Mouse (Mus musculus): ENCODE measurements around the gene Selenoh. TPM values are rescaled to one million over a fixed set of nuclear protein-coding genes. Genes with fewer than 3 reads are reported as not detected.

Gene Selenoh
- polyA plus RNA-seq, 1 experiment = 495 TPM

GRCm38 (mm10) chr2:84647051-84647568 is 23.5 kb downstream of the Selenoh start:
- TF ChIP-seq GATA1 (IDR thresholded peaks at IDR 0.05; ENCODE audit: low read length) = no peak

DNA sequence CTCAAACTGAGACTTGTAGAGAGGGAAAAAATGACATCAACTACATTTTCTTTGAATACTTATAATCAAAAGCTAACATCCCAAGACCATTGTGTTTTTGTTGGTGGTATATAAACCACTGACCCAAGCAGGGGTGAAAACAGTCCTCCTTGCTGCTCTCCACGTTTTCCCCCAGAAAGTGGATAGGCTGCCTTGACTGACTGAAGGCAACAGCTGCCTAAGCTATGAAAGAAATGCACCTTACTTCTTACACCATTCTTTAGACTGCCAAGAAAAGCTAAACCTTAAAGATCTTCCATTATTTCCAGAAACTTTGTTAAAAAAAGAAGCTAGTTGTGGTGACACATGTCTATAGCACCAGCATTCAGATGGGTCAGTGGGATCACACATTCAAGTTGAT is 24.4 kb downstream of the Selenoh start:
- TF ChIP-seq GATA1 (IDR thresholded peaks at IDR 0.05; ENCODE audit: low read length) = no peak

DNA sequence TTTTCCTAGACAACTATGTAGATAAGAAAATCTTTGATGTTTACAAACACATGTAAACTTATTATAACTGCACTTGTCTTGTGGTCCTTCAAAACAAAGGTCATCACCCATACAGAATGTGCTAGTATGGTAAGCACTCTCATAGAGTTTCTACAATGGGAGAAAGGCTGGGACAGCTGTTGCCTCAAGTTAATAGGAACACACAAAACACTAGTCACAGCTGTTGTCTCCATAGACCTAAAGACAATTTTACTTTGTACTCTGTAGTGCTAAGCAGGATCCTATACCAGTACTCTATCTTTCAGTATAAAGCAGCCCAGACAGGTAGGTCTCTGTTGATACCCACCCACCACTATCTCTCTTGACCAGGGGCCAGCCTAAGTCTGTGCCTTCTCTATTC is 29.7 kb downstream of the Selenoh start:
- TF ChIP-seq GATA1 (IDR thresholded peaks at IDR 0.05; ENCODE audit: low read length) = no peak

DNA sequence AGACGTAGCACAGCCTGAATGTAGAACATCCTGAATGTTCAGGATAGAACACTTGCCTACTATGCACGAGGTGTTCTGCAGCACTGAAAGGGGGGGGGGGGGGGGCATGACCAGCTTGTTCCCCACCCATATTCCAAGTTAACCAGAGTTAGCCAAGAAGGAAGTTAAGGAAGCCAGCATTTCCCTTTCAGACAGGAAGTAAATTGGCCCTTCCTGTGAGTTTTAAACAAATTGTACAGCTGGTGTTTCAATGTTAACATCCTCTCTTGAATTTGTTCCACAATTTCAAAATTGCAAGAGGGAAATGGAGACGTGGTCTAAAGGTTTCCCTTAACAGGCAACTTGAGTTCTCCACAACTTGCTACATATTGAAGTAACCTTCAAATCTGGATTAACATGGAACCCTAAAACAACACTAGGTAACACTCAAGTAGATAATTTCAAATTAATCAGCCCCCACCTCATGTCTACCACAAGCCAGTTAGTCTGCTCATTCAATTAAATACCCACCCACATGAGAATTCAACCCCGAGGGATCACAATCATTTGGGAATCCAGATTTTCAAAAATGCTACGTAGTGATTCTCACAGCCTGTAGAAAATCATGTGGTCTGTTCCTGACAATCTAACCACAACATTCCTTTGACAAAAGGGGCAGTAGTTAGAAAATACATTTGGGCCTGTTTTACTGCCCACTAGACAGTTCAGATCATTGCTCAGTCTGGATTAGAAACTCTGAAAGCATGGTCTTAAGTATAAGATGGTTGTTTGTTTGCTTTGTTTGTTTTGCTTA is 31.9 kb downstream of the Selenoh start:
- TF ChIP-seq GATA1 (IDR thresholded peaks at IDR 0.05; ENCODE audit: low read length) = no peak

GRCm38 (mm10) chr2:84637452-84638165 is 33.0 kb downstream of the Selenoh start:
- TF ChIP-seq GATA1 (IDR thresholded peaks at IDR 0.05; ENCODE audit: low read length) = no peak

- TF ChIP-seq GATA1 (IDR thresholded peaks at IDR 0.05; ENCODE audit: low read length) = no peak
These were observed 34.3 kb downstream of the Selenoh start for GRCm38 (mm10) chr2:84636231-84636741.

GRCm38 (mm10) chr2:84635611-84636010 is 35.0 kb downstream of the Selenoh start:
- TF ChIP-seq GATA1 (IDR thresholded peaks at IDR 0.05; ENCODE audit: low read length) = no peak

- TF ChIP-seq GATA1 (IDR thresholded peaks at IDR 0.05; ENCODE audit: low read length) = no peak
These were observed 35.6 kb downstream of the Selenoh start for GRCm38 (mm10) chr2:84634934-84635482.

DNA sequence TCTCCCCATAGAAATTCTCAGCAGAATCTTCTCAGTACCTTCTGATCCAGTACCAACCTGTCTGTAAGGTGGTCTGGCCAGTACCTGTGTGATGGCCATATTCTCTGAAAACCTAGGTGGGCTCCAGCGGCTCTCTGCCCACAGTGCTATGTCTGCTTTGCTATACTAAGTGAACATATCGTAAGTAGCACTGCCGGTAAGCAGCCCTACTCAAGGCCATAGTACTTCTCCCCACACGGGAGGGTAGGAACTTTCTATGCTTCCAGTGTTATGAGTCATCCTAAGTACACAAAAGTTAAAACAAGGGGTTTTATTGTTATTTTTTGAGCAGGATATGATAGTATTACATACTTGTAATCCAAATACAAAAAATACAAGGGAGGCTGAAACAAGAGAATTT is 36.6 kb downstream of the Selenoh start:
- no peak for TF ChIP-seq GATA1 (IDR thresholded peaks at IDR 0.05; ENCODE audit: low read length)

GRCm38 (mm10) chr2:84632999-84633398 is 37.6 kb downstream of the Selenoh start:
- no peak for TF ChIP-seq GATA1 (IDR thresholded peaks at IDR 0.05; ENCODE audit: low read length)

DNA sequence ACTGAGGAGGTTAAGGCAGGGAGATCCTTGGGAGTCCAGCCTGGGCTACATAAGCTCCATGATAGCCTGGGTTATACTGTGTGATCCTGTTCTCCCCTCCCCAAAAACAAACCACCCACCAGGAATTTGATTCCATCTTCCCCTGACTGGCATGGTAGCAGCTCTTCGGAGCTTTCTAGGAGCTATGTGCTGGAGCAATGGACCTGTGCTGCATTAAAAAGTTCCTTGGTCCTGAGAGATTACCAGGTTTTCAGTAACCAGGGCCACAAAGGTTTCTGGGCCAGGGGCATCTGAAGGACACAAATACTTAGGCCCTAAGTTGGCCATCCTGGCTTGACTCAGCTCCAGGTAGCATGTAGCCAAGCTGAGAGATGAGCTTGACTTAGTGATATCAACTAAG is 38.6 kb downstream of the Selenoh start:
- no peak for TF ChIP-seq GATA1 (IDR thresholded peaks at IDR 0.05; ENCODE audit: low read length)

GRCm38 (mm10) chr2:84627036-84627435 is 43.5 kb downstream of the Selenoh start:
- no peak for TF ChIP-seq GATA1 (IDR thresholded peaks at IDR 0.05; ENCODE audit: low read length)

DNA sequence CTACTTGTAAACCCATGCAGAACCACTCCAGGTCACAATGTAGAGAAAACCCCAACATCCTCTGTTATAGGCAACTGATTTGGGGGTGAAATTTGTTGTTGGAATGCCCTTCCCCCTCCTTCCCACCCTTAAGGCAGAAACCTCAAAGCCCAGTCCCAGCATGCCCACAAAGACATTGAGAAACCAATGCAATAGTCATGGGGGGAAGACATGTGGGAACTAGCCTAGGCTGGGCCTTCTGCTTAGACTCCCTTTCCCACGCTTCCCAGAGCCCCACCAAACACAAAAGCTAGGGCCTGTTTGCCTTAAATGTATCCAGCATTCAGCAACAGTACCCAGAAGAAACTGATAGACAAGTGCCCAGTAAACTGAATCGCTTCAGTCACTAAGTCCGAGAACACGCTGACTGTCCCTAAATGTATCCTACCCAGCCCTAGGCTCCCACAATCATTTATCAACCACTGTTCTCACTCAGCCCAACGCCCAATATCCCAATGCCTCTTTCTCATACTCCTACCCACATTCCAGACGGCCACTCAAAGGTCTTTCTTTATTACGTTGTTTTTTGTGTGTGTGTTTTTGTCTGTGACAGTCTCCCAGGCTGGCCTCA is 44.1 kb downstream of the Selenoh start:
- TF ChIP-seq GATA1 (IDR thresholded peaks at IDR 0.05; ENCODE audit: low read length) = no peak

DNA sequence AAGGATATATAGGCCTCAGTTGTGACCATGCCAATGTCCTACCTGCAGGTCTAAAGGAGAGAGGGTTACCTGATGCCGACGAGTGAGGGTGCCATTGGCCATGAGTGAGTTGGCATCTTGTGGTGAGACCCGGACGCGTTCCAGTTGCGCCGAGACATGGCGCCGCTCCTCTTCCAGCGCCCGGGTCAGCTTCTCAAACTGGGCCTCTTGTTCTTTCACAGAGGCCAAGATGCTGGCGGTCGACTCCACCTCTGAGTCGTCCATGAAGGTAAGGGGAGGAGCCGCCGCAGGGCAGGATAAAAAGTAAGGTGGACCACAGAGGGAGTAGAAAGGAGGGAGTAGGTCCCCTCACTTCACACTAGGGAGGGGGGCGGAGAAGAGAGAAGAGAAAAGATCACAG is 46.4 kb downstream of the Selenoh start:
- TF ChIP-seq GATA1 (IDR thresholded peaks at IDR 0.05; ENCODE audit: low read length) = no peak

DNA sequence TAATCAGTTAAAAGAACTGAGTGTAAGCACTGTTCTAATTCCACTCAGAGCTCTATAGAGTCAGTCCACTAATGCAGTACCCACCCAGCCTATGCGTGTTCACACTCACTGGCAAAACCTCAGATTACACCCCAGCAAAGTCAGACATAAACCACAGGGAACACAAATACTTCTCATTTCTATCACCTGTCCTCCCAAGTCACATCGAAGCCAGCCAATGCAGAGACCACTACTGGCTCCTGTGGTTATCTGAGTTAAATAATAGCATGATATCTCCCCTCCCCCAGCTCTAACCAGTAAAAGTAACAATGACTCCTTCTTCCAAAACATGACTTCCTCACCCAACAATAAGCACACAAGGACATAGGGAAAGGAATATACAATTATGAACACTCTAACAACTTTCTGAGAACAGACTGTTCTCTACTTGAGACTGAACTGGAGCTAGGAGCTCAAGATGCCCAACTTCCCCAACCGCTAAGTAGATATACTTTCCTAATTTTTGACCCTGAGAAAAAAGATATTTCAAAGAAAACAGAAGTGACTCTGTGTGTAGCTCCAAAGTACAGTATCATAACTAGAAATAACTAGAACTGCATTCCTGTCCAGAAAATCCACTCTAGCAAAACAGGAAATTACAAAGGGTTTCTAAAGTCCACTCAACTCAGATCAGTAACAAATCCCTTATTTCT is 47.0 kb downstream of the Selenoh start:
- no peak for TF ChIP-seq GATA1 (IDR thresholded peaks at IDR 0.05; ENCODE audit: low read length)

All from G1E-ER4 (cell line).